In the genomic region with DNA sequence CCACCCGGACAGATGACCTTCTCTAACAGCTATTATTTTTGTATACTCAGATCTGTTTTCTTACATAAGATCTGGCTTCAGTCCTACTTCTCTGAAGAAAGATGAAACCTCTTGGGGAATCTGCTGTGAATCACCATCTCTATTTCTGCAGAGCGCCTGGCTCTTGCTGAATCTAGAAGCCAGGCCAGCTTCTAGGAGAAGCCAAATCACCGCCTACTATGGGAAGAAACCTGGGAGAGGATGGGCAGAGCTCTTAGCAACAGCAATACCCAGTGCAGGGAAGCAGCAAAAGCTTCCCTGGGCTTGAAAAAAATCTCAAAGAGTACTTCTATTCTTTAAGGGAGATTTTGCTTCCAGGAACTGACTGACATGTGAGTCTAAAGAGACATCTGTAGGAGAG, we compare ENCODE assay signal across 9 mouse cellular contexts.
DNase-seq lines count a peak whose midpoint lies in the region; ATAC-seq and TF ChIP-seq lines count a peak whose summit lies in the region.
"Had no signal": no experiment of that assay in that cellular context is flagged by ENCODE, and none has a peak within 500 bp of the region (broad histone marks: within the 10 kb centered on the region; RNA-seq: fewer than 3 reads in every experiment).

No protein-coding gene starts in this region.

- no peak overlapping the region for H3K4me3 ChIP-seq in midbrain, postnatal 0 days (ENCODE audit: low read depth, low read length)
- no peak overlapping the region for H3K4me3 ChIP-seq in midbrain, embryonic 13.5 days (replicated peaks)
- H3K4me3 ChIP-seq in cortical plate, adult 2 months (ENCODE audit: insufficient read depth, low read length), result no peak overlapping the region
- H3K4me3 ChIP-seq in intestine, embryonic 16.5 days (ENCODE audit: low read length), result no peak overlapping the region
- H3K4me3 ChIP-seq in liver, embryonic 11.5 days (ENCODE audit: low read depth, low read length), result no peak overlapping the region
- H3K4me3 ChIP-seq: lung, embryonic 15.5 days had no signal

- no peak for ATAC-seq in midbrain, postnatal 0 days (ENCODE audit: low FRiP score)
- ATAC-seq in midbrain, embryonic 13.5 days, result no peak
- ATAC-seq in intestine, embryonic 16.5 days, result no peak
- ATAC-seq in CD4-positive, CD25-positive, alpha-beta regulatory T cell, adult 4 months, result no peak
- ATAC-seq in monocyte, adult 5-6 weeks (replicated peaks; ENCODE audit: insufficient number of reproducible peaks, low FRiP score, low TSS enrichment, poor library complexity, severe bottlenecking), result no peak
- no peak for ATAC-seq in liver, embryonic 11.5 days (replicated peaks; ENCODE audit: low FRiP score)

- WGBS in midbrain, postnatal 0 days, result 80% methylated on average over 3 of the region's 3 CpGs
- 84% methylated on average over 3 of the region's 3 CpGs for WGBS in midbrain, embryonic 13.5 days
- WGBS in intestine, embryonic 16.5 days, result 47% methylated on average over 3 of the region's 3 CpGs
- 77% methylated on average over 3 of the region's 3 CpGs for WGBS in liver, embryonic 11.5 days

- TF ChIP-seq POLR2A in cortical plate, adult 2 months (IDR thresholded peaks at IDR 0.05; ENCODE audit: extremely low read depth, insufficient read depth, low read length), result 0 out of 2 replicates have a peak, but pooled peaks have one; percentile 20

- H3K27ac ChIP-seq in midbrain, postnatal 0 days (ENCODE audit: low read depth, low read length), result no peak overlapping the region
- no peak overlapping the region for H3K27ac ChIP-seq in midbrain, embryonic 13.5 days
- peak overlapping the region; percentile 77 for H3K27ac ChIP-seq in cortical plate, adult 2 months (ENCODE audit: insufficient read depth, low read length)
- peak overlapping the region; percentile 46; the same call in 1 of the 2 replicates for H3K27ac ChIP-seq in intestine, embryonic 16.5 days (ENCODE audit: low read length)
- H3K27ac ChIP-seq in liver, embryonic 11.5 days (ENCODE audit: low read depth, low read length), result no peak overlapping the region
- H3K27ac ChIP-seq: lung, embryonic 15.5 days had no signal

- no peak for TF ChIP-seq CTCF in midbrain, postnatal 0 days (IDR thresholded peaks at IDR 0.05)
- no peak for TF ChIP-seq CTCF in cortical plate, adult 2 months (IDR thresholded peaks at IDR 0.05; ENCODE audit: extremely low read depth, insufficient read depth, low read length)

- no peaks in the 10 kb centered on the region for H3K36me3 ChIP-seq in midbrain, postnatal 0 days (ENCODE audit: insufficient read depth, low read length)
- H3K36me3 ChIP-seq in midbrain, embryonic 13.5 days, result no peaks in the 10 kb centered on the region
- H3K36me3 ChIP-seq in intestine, embryonic 16.5 days (ENCODE audit: control insufficient read depth, insufficient read depth, low read length), result no peaks in the 10 kb centered on the region
- no peaks in the 10 kb centered on the region for H3K36me3 ChIP-seq in liver, embryonic 11.5 days (ENCODE audit: control insufficient read depth, insufficient read depth, low read length)
- H3K36me3 ChIP-seq: lung, embryonic 15.5 days had no signal

- no peaks in the 10 kb centered on the region for H3K27me3 ChIP-seq in midbrain, postnatal 0 days (ENCODE audit: insufficient read depth, low read length)
- H3K27me3 ChIP-seq in midbrain, embryonic 13.5 days, result no peaks in the 10 kb centered on the region
- no peaks in the 10 kb centered on the region for H3K27me3 ChIP-seq in intestine, embryonic 16.5 days (replicated peaks; ENCODE audit: control insufficient read depth, insufficient read depth, low read length)
- H3K27me3 ChIP-seq in liver, embryonic 11.5 days (replicated peaks; ENCODE audit: control insufficient read depth, insufficient read depth, low read length), result no peaks in the 10 kb centered on the region
- H3K27me3 ChIP-seq: lung, embryonic 15.5 days had no signal

- H3K4me2 ChIP-seq in midbrain, postnatal 0 days (ENCODE audit: low read depth, low read length, poor library complexity, severe bottlenecking), result no peak overlapping the region
- no peak overlapping the region for H3K4me2 ChIP-seq in midbrain, embryonic 13.5 days (replicated peaks)
- H3K4me2 ChIP-seq in intestine, embryonic 16.5 days (ENCODE audit: low read depth, low read length), result no peak overlapping the region
- no peak overlapping the region for H3K4me2 ChIP-seq in liver, embryonic 11.5 days
- H3K4me2 ChIP-seq: lung, embryonic 15.5 days had no signal

- H3K4me1 ChIP-seq in midbrain, postnatal 0 days (ENCODE audit: insufficient read depth, low read length), result no peaks in the 10 kb centered on the region
- peaks cover 7% of the 10 kb centered on the region for H3K4me1 ChIP-seq in midbrain, embryonic 13.5 days (replicated peaks)
- peaks cover 6% of the 10 kb centered on the region; the same call in 1 of the 2 replicates for H3K4me1 ChIP-seq in cortical plate, adult 2 months (ENCODE audit: control insufficient read depth, insufficient read depth, low read length)
- 0 out of 2 replicates have a peak, but pooled peaks cover 3% of the 10 kb centered on the region for H3K4me1 ChIP-seq in intestine, embryonic 16.5 days (ENCODE audit: control insufficient read depth, insufficient read depth, low read length)
- H3K4me1 ChIP-seq in liver, embryonic 11.5 days (replicated peaks; ENCODE audit: control insufficient read depth, insufficient read depth, low read length), result no peaks in the 10 kb centered on the region

- H3K9me3 ChIP-seq in midbrain, postnatal 0 days (ENCODE audit: low read length), result no peaks in the 10 kb centered on the region
- H3K9me3 ChIP-seq in midbrain, embryonic 13.5 days, result no peaks in the 10 kb centered on the region
- no peaks in the 10 kb centered on the region for H3K9me3 ChIP-seq in intestine, embryonic 16.5 days (ENCODE audit: control insufficient read depth, low read length)
- H3K9me3 ChIP-seq in liver, embryonic 11.5 days (ENCODE audit: control insufficient read depth, low read length), result no peaks in the 10 kb centered on the region
- H3K9me3 ChIP-seq: lung, embryonic 15.5 days had no signal

- H3K9ac ChIP-seq in midbrain, postnatal 0 days (replicated peaks; ENCODE audit: low read length, poor library complexity, severe bottlenecking), result no peak overlapping the region
- no peak overlapping the region for H3K9ac ChIP-seq in midbrain, embryonic 13.5 days (replicated peaks)
- H3K9ac ChIP-seq in intestine, embryonic 16.5 days (ENCODE audit: low read depth, low read length), result no peak overlapping the region
- no peak overlapping the region for H3K9ac ChIP-seq in liver, embryonic 11.5 days (ENCODE audit: low read depth, low read length)
- H3K9ac ChIP-seq: lung, embryonic 15.5 days had no signal

- DNase-seq in midbrain, postnatal 0 days (ENCODE audit: low spot score), result peak; percentile 43
- DNase-seq in ovary, postnatal 36 days (ENCODE audit: low spot score), result peak; percentile 12
- DNase-seq in liver, embryonic 11.5 days (ENCODE audit: low spot score), result no peak

Comparison
In these comparisons a context has a peak if more than half of its experiments do, and no peak if none do; other contexts are left out.
1. H3K27ac ChIP-seq: peak in cortical plate, adult 2 months (single experiment) and intestine, embryonic 16.5 days (single experiment); none in midbrain, postnatal 0 days (single experiment), midbrain, embryonic 13.5 days (single experiment) and liver, embryonic 11.5 days (single experiment).